13 mouse cellular contexts compared by ENCODE assay signal in genomic region chr6:91044628-91045331, GRCm38 (mm10). TPM values are rescaled to one million over a fixed set of nuclear protein-coding genes. Genes with fewer than 3 reads are reported as not detected.
DNase-seq lines count a peak whose midpoint lies in the region; ATAC-seq and TF ChIP-seq lines count a peak whose summit lies in the region.
"Had no signal": no experiment of that assay in that cellular context is flagged by ENCODE, and none has a peak within 500 bp of the region (broad histone marks: within the 10 kb centered on the region; RNA-seq: fewer than 3 reads in every experiment).

No protein-coding gene starts in this region.

- ATAC-seq in intestine, embryonic 14.5 days (replicated peaks; ENCODE audit: low FRiP score, low TSS enrichment, low read depth): peak; percentile 74
- ATAC-seq in intestine, postnatal 0 days: no peak
- ATAC-seq in heart, postnatal 0 days (ENCODE audit: insufficient read depth, low read depth): peak; percentile 81
- peak; percentile 51; the same call in 1 of the 2 replicates for ATAC-seq in stomach, embryonic 14.5 days (ENCODE audit: insufficient number of reproducible peaks, insufficient read depth, low FRiP score, low read depth)
- ATAC-seq in erythroblast, adult 5-6 weeks (replicated peaks; ENCODE audit: low FRiP score, poor library complexity, severe bottlenecking): no peak

- H3K4me3 ChIP-seq in intestine, embryonic 14.5 days (ENCODE audit: low read depth, low read length): no peak overlapping the region
- H3K4me3 ChIP-seq in intestine, postnatal 0 days (ENCODE audit: low read depth, low read length): no peak overlapping the region
- H3K4me3 ChIP-seq in embryonic facial prominence, embryonic 10.5 days: no peak overlapping the region
- H3K4me3 ChIP-seq in heart, postnatal 0 days (ENCODE audit: low read depth, low read length): no peak overlapping the region
- no peak overlapping the region for H3K4me3 ChIP-seq in stomach, embryonic 14.5 days (ENCODE audit: low read depth, low read length)
- no peak overlapping the region for H3K4me3 ChIP-seq in midbrain, embryonic 10.5 days
- H3K4me3 ChIP-seq: liver, embryonic 13.5 days had no signal

- TF ChIP-seq CTCF in intestine, postnatal 0 days (IDR thresholded peaks at IDR 0.05; ENCODE audit: low read depth): no peak
- no peak for TF ChIP-seq CTCF in heart, postnatal 0 days (IDR thresholded peaks at IDR 0.05; ENCODE audit: low read depth)

- no peak overlapping the region for H3K4me2 ChIP-seq in intestine, embryonic 14.5 days (ENCODE audit: low read length)
- H3K4me2 ChIP-seq in intestine, postnatal 0 days (replicated peaks; ENCODE audit: low read depth): no peak overlapping the region
- H3K4me2 ChIP-seq in heart, postnatal 0 days (ENCODE audit: low read depth, low read length): no peak overlapping the region
- H3K4me2 ChIP-seq in stomach, embryonic 14.5 days (replicated peaks; ENCODE audit: low read depth, low read length): no peak overlapping the region
- H3K4me2 ChIP-seq: liver, embryonic 13.5 days had no signal

- no peaks in the 10 kb centered on the region for H3K9me3 ChIP-seq in intestine, embryonic 14.5 days (ENCODE audit: control insufficient read depth, low read length)
- no peaks in the 10 kb centered on the region for H3K9me3 ChIP-seq in intestine, postnatal 0 days (ENCODE audit: control insufficient read depth)
- no peaks in the 10 kb centered on the region for H3K9me3 ChIP-seq in embryonic facial prominence, embryonic 10.5 days
- H3K9me3 ChIP-seq in heart, postnatal 0 days (replicated peaks; ENCODE audit: control insufficient read depth, low read length): no peaks in the 10 kb centered on the region
- no peaks in the 10 kb centered on the region for H3K9me3 ChIP-seq in stomach, embryonic 14.5 days (ENCODE audit: control insufficient read depth, low read depth, low read length)
- H3K9me3 ChIP-seq in midbrain, embryonic 10.5 days (replicated peaks): no peaks in the 10 kb centered on the region
- H3K9me3 ChIP-seq: liver, embryonic 13.5 days had no signal

- WGBS in intestine, embryonic 14.5 days: 33% methylated on average over 6 of the region's 6 CpGs
- WGBS in intestine, postnatal 0 days: 57% methylated on average over 6 of the region's 6 CpGs
- WGBS in embryonic facial prominence, embryonic 10.5 days: 56% methylated on average over 6 of the region's 6 CpGs
- 25% methylated on average over 6 of the region's 6 CpGs for WGBS in heart, postnatal 0 days
- 43% methylated on average over 6 of the region's 6 CpGs for WGBS in stomach, embryonic 14.5 days
- WGBS in midbrain, embryonic 10.5 days: 74% methylated on average over 6 of the region's 6 CpGs

- H3K36me3 ChIP-seq in intestine, embryonic 14.5 days (ENCODE audit: control insufficient read depth, insufficient read depth, low read length): no peaks in the 10 kb centered on the region
- peaks cover 4% of the 10 kb centered on the region; the same call in 1 of the 2 replicates for H3K36me3 ChIP-seq in intestine, postnatal 0 days (ENCODE audit: control insufficient read depth, insufficient read depth)
- H3K36me3 ChIP-seq in embryonic facial prominence, embryonic 10.5 days (replicated peaks): peaks cover 30% of the 10 kb centered on the region
- H3K36me3 ChIP-seq in heart, postnatal 0 days (replicated peaks; ENCODE audit: control insufficient read depth, insufficient read depth, low read length): no peaks in the 10 kb centered on the region
- H3K36me3 ChIP-seq in stomach, embryonic 14.5 days (ENCODE audit: control insufficient read depth, insufficient read depth, low read length): no peaks in the 10 kb centered on the region
- peaks cover 80% of the 10 kb centered on the region for H3K36me3 ChIP-seq in midbrain, embryonic 10.5 days

- H3K9ac ChIP-seq in intestine, embryonic 14.5 days (ENCODE audit: low read length): no peak overlapping the region
- no peak overlapping the region for H3K9ac ChIP-seq in intestine, postnatal 0 days (ENCODE audit: low read depth, low read length)
- H3K9ac ChIP-seq in heart, postnatal 0 days (replicated peaks; ENCODE audit: low read depth, low read length): no peak overlapping the region
- no peak overlapping the region for H3K9ac ChIP-seq in stomach, embryonic 14.5 days (replicated peaks; ENCODE audit: low read depth, low read length)
- H3K9ac ChIP-seq: liver, embryonic 13.5 days had no signal

- no peak overlapping the region for H3K27ac ChIP-seq in intestine, embryonic 14.5 days (ENCODE audit: low read depth)
- no peak overlapping the region for H3K27ac ChIP-seq in intestine, postnatal 0 days (ENCODE audit: low read depth, low read length)
- H3K27ac ChIP-seq in embryonic facial prominence, embryonic 10.5 days (replicated peaks): 0 out of 2 replicates have a peak overlapping the region, but pooled peaks have one; percentile 40
- peak overlapping the region; percentile 50; the same call in 1 of the 2 replicates for H3K27ac ChIP-seq in heart, postnatal 0 days (ENCODE audit: low read depth)
- no peak overlapping the region; the same call in 1 of the 2 replicates for H3K27ac ChIP-seq in stomach, embryonic 14.5 days (ENCODE audit: low read length)
- no peak overlapping the region for H3K27ac ChIP-seq in midbrain, embryonic 10.5 days (replicated peaks)
- H3K27ac ChIP-seq: liver, embryonic 13.5 days had no signal

- TF ChIP-seq EP300 in heart, postnatal 0 days (IDR thresholded peaks at IDR 0.05; ENCODE audit: low read depth): no peak; the same call in 1 of the 2 replicates

- no peak for DNase-seq in intestine, embryonic 14.5 days (ENCODE audit: low spot score)
- DNase-seq in embryonic facial prominence, embryonic 10.5 days (ENCODE audit: low spot score): peak; percentile 46
- peak; percentile 57 for DNase-seq in heart, postnatal 0 days (ENCODE audit: low spot score)
- no peak for DNase-seq in midbrain, embryonic 10.5 days (ENCODE audit: low spot score)
- DNase-seq: adrenal gland, adult 8-10 months; cerebellum, postnatal 14 days; kidney, adult 11 months; kidney, postnatal 4 days; liver, embryonic 13.5 days; lung, postnatal 4 days had no signal

- peaks cover 5% of the 10 kb centered on the region for H3K4me1 ChIP-seq in intestine, embryonic 14.5 days (replicated peaks; ENCODE audit: control insufficient read depth, insufficient read depth, low read length)
- H3K4me1 ChIP-seq in intestine, postnatal 0 days (replicated peaks; ENCODE audit: control insufficient read depth, insufficient read depth, low read length): no peaks in the 10 kb centered on the region
- H3K4me1 ChIP-seq in embryonic facial prominence, embryonic 10.5 days: peaks cover 23% of the 10 kb centered on the region
- peaks cover 37% of the 10 kb centered on the region for H3K4me1 ChIP-seq in heart, postnatal 0 days (ENCODE audit: control insufficient read depth, insufficient read depth)
- 0 out of 2 replicates have a peak, but pooled peaks cover 4% of the 10 kb centered on the region for H3K4me1 ChIP-seq in stomach, embryonic 14.5 days (ENCODE audit: control insufficient read depth, insufficient read depth, low read length)
- no peaks in the 10 kb centered on the region; the same call in 1 of the 2 replicates for H3K4me1 ChIP-seq in midbrain, embryonic 10.5 days
- H3K4me1 ChIP-seq: liver, embryonic 13.5 days had no signal

- no peaks in the 10 kb centered on the region for H3K27me3 ChIP-seq in intestine, embryonic 14.5 days (replicated peaks; ENCODE audit: control insufficient read depth, insufficient read depth, low read length)
- no peaks in the 10 kb centered on the region for H3K27me3 ChIP-seq in intestine, postnatal 0 days (replicated peaks; ENCODE audit: control insufficient read depth, insufficient read depth, low read length)
- no peaks in the 10 kb centered on the region for H3K27me3 ChIP-seq in embryonic facial prominence, embryonic 10.5 days (replicated peaks; ENCODE audit: low read depth, poor library complexity, severe bottlenecking)
- no peaks in the 10 kb centered on the region for H3K27me3 ChIP-seq in heart, postnatal 0 days (ENCODE audit: control insufficient read depth, insufficient read depth, low read length)
- H3K27me3 ChIP-seq in stomach, embryonic 14.5 days (ENCODE audit: control insufficient read depth, insufficient read depth, low read length): no peaks in the 10 kb centered on the region
- no peaks in the 10 kb centered on the region for H3K27me3 ChIP-seq in midbrain, embryonic 10.5 days (ENCODE audit: low read depth, poor library complexity, severe bottlenecking)
- H3K27me3 ChIP-seq: liver, embryonic 13.5 days had no signal

RNA-seq across cellular contexts. Expression of gene Iqsec1, which starts 56.3 kb away (rescaled TPM):
- polyA plus RNA-seq in intestine, embryonic 14.5 days (2014; fragmentation: Nextera tagmentation; extraction: Ambion mirVana): 12.9 and 13.0 TPM in 2 replicates
- polyA plus RNA-seq in intestine, postnatal 0 days (2015; fragmentation: Nextera tagmentation; extraction: Ambion mirVana): 7.0 and 7.2 TPM in 2 replicates
- 6.6 and 8.0 TPM in 2 replicates for polyA plus RNA-seq in embryonic facial prominence, embryonic 10.5 days (2016; fragmentation: Nextera tagmentation; extraction: Ambion mirVana)
- total RNA-seq in heart, postnatal 0 days (2014; rRNA removed; ENCODE audit: low replicate concordance): 93.7 and 183 TPM in 2 replicates
- polyA plus RNA-seq in heart, postnatal 0 days (2015; fragmentation: Nextera tagmentation; extraction: Ambion mirVana): 12.0 and 13.5 TPM in 2 replicates
- polyA plus RNA-seq in stomach, embryonic 14.5 days (2014; fragmentation: Nextera tagmentation; extraction: Ambion mirVana): 16.0 TPM in 2 replicates
- total RNA-seq in erythroblast, adult 5-6 weeks (2015; ENCODE audit: low replicate concordance): 118 and 132 TPM in 2 replicates
- total RNA-seq in erythroblast, adult 5-6 weeks (2017; ENCODE audit: low replicate concordance): 65.5 and 104 TPM in 2 replicates
- polyA plus RNA-seq in midbrain, embryonic 10.5 days (2016; fragmentation: Nextera tagmentation; extraction: Ambion mirVana): 9.3 and 10.7 TPM in 2 replicates

Comparison
In these comparisons a context has a peak if more than half of its experiments do, and no peak if none do; other contexts are left out.
1. ATAC-seq: peak in intestine, embryonic 14.5 days (single experiment), heart, postnatal 0 days (single experiment) and stomach, embryonic 14.5 days (single experiment); none in intestine, postnatal 0 days (single experiment) and erythroblast, adult 5-6 weeks (single experiment).
2. DNase-seq: peak in embryonic facial prominence, embryonic 10.5 days (single experiment) and heart, postnatal 0 days (single experiment); none in intestine, embryonic 14.5 days (single experiment) and midbrain, embryonic 10.5 days (single experiment).
3. H3K27ac ChIP-seq: peak in embryonic facial prominence, embryonic 10.5 days (single experiment) and heart, postnatal 0 days (single experiment); none in intestine, embryonic 14.5 days (single experiment), intestine, postnatal 0 days (single experiment), stomach, embryonic 14.5 days (single experiment) and midbrain, embryonic 10.5 days (single experiment).